Mouse (Mus musculus): ENCODE measurements around the gene Gm14410.
"Not testable (repeated sequence)": the region's sequence is repeated elsewhere in the genome, so short reads cannot be mapped to it uniquely, and the experiment has no call there.

Gm14410 gene

GRCm38 (mm10) chr2:177206341-177206740 lies at the start of gene Gm14410:
Gene Gm14410, minus strand, starts transcription at chr2:177206421.
- DNase-seq (ENCODE audit: low read depth, low spot score), result not testable (repeated sequence)

- not testable (repeated sequence) for DNase-seq (ENCODE audit: low read depth, low spot score)
Observed at GRCm38 (mm10) chr2:177247449-177247848, 41.2 kb upstream of the Gm14410 start.

GRCm38 (mm10) chr2:177230461-177230860 lies 24.2 kb upstream of the Gm14410 start:
- DNase-seq (ENCODE audit: low read depth, low spot score), result not testable (repeated sequence)

GRCm38 (mm10) chr2:177172749-177173148 lies 33.5 kb downstream of the Gm14410 start:
- DNase-seq (ENCODE audit: low read depth, low spot score), result not testable (repeated sequence)

Measured in CD4-positive helper T cell, adult 2 months (primary cell).